Mouse (Mus musculus) monocyte, adult 2 months (primary cell): ENCODE results near the gene Ndufc2.

ENCODE experiments used
- DNase-seq, 2 experiments: peaks; one replicate each; pipeline ENCODE4 v3.0.0; 2022; ENCODE audit warnings: low spot score in 2 of 2, low read depth in 1 of 2

Gene Ndufc2

DNA sequence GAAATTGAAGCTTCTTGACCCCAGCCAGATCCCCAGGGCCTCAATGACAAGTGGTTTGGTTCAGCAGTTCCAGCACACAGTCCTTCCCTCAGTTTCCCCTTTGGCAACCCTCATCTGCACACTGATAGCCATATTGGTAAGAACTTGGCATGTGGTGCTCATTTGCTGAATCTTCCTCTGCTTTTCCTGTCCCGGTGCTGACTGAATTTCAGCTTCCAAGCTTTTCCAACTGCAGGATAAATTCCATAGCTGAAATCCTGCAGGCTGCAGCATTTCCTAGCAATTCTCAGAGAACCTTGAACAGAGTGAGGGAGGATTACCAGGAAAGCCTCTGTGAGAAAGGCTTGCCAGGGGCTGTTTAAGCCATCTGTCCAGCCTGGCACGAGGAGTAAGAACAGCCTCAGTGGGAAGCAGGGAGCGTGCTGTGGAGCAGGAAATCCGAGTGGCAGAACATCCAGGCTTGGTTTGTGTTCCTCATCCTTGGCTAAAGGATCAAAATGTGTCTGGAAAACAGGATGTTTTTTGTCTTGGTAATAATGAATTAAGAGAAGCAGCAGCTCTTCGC, 12.9 kb upstream of the Ndufc2 start:
- no peak for DNase-seq

GRCm38 (mm10) chr7:97387561-97388147, 12.1 kb upstream of the Ndufc2 start:
- DNase-seq: no peak

GRCm38 (mm10) chr7:97388541-97388940, 11.3 kb upstream of the Ndufc2 start:
- DNase-seq: no peak

DNA sequence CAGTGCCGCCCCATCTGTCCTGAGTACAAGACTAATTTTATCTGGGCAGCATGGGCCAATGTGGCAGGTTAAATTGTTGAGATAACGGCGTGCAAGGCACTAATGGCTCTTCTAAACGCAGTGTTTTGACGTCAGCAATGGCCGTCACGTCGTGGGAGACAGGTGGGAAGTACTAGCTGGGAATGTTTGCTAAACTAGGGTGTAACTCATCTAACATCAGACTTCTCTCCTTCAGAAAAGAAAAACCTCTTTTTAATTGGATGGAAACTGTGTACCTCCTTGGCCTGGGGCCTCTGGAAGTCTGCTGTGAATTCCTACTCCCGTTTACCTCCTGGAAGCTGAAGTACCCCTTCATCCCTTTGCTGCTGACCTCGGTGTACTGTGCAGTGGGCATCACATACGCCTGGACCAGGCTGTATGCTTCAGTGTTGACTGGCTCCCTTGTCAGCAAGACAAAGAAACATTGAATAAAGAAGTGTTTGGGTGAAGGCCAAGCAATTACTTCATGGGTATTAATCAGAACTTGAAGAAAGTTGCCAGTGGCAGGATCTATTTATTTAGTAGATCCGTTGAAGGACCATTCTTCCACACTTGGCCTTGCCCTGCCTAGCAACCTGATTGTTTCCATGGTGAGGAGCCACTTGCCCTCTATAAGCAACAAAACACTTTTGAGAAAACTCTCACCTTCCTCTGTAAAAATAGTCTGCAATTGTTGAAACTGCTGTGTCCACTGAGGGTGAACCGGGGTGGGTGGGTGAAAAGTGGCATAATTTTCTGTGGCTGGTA, 8.3 kb upstream of the Ndufc2 start:
- no peak for DNase-seq

DNA sequence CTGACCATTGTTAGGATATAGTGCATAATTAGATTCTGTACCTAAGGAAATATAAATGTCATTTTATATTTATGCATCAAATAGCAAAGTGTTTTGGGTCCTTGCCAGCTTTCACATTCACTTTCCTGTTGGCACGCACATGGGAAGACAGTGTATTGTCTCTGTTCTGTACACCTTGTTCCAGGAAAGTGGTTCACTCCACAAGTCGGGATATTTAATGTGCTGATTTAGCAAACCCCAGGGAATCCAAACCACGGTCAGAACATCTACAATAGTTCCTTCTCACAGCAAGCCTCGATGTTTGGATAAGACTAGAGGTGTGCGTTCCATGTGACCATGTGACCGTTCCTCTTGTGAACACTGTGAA, 7.7 kb upstream of the Ndufc2 start:
- DNase-seq: no peak

DNA sequence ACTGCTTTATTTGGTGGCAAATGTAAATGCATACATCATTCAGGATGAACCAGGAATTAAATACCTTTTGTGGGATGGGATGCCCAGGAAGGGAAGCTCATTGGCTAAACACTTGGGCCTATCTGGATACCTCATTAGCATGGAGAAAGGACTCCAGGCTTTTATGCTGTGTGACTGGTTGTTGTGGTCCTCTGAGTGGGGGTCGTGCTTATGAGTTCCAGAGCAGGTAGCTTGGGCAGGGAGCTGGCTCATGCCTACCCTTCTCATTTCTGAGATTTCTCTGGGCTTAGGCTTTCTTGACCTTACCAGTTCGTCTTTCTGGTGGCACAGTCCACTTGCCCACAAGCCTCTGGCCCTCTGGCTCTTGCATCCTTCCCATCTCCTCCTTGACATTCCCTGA, 5.4 kb upstream of the Ndufc2 start:
- DNase-seq: no peak

- no peak for DNase-seq
Observed at GRCm38 (mm10) chr7:97398943-97399342, 860 bp upstream of the Ndufc2 start.

GRCm38 (mm10) chr7:97407145-97407544, 7.3 kb downstream of the Ndufc2 start:
- DNase-seq: no peak

DNA sequence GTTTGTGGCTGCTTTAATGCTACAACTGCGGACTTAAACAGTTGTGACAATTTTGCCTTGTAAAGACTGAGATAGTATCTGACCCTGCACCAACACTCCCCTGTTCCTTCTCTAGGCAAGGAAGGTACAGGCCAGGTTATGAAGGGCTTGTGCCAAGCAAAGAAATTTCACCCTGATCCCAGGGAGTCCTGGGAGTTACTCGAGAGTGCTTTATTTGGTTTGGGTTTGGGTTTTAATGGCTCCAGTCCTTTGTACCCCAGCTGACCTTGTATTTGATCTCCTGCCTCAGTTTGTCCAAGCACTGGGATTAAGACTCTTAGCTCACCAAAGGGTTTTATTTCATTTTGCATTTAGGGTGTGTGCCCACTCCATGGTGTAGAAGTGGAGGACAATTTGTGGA, 11.3 kb downstream of the Ndufc2 start:
- DNase-seq: no peak

GRCm38 (mm10) chr7:97411575-97411974, 11.8 kb downstream of the Ndufc2 start:
- DNase-seq: no peak

DNA sequence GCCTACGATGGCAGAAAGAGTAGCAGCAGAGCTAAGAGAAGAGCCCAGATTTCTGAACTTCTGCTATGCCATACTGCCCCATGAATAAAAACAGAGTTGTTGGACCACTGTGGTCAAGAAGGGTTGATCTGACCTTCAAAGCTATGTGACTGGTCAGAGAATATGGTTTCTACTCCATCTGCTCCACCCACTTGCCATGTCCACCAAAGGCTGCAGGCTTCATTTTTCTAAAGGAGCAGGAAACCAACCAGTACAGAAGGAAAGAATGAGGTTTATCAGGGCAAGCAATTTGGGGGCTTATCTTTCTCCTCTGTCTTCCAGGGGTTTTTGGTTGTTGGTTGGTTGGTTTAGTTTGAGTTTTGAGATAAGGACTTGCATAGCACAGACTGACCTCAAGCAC, 14.2 kb downstream of the Ndufc2 start:
- DNase-seq: no peak

DNA sequence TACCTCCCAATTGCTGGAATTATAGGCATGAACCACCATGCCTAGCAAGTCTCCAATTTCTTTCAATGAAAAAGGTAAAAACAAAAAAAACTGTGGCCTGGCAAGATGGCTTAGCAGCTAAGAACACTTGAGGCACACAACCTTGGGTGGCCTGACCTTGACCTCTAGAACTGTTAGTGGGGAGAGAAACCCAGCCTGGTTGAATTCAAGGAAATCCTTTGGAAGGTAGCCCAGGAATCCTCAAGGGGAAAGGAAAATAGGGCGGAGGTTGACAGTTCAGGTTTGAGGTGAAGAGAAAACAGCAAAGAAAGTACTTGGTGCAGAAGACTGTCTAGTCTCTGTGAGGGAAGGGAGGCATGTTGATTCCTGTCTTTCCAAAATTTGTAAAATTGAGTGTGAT, 14.6 kb downstream of the Ndufc2 start:
- DNase-seq: no peak

DNA sequence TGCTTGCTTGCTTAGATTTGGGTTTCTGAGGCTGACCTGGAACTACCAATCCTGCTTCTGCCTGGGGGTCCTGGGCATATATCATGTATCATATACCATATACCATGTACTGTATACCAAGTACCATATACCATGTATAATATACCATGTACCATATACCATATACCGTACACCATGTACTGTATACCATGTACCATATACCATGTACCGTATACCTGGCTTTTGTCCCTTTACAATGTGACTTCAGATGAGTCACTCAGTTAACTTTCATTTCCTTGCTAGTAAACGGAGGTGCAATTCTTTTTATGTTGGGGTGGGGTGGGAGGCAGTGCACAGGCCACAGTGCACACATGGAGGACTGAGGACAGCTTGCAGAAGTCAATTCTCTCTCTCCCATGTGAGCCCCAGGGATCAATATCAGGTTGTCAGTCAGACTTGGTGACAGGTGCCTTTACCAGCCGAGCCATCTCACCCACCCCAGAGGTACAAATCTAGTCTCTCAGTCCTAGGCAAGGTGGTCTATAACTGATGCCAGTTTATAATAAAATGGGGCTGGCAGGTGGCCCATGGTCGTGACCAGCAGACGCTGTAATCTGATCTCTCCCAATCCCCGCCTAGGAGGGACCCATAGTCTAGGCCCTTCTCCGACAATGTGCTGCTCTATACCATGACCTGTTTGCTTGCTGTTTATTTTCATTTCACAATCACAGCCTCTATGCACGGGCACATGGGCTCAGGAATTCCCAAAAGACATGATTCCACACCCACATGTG, 15.3 kb downstream of the Ndufc2 start:
- no peak for DNase-seq

DNA sequence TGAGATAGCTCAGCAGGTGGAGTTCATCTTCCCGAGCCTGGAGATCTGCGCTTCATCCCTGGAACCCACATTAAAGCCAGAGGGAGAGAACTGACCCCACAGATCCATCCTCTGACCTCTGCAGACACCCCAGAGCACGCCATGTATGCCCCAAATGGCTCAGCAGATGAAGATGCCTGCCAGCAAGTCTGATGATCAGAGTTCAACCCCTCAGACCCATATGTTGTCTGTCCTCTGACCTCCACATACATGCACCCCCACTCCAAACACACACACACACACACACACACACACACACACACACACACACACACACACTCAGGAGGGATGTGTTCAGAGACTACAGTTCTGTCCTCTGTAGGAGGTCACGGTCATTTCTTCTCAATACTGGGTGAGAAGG, 16.7 kb downstream of the Ndufc2 start:
- no peak for DNase-seq

- DNase-seq: no peak
Observed at GRCm38 (mm10) chr7:97416906-97417777, 17.3 kb downstream of the Ndufc2 start, which contains the start of gene Thrsp. Gene Thrsp, minus strand, starts transcription at chr7:97417730.

DNA sequence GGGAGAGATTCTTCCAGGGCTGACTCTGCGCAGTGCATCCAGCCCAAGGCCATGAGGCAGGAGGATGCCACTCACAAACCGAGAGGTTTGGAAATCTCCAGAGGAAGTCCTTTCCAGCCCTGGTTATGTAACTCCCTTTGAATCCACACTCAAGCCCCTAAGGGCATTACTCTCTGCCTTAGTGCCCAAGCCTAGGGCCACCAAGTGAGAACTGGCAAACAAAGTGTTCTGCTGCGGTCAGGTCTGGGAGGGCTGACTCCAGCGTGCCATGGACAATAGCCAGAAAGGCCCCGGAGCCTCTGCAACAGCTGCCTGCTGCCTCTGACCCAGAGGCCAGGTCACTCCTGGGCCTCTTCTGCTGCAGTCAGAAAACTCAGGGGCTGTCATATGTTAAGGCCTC, 18.9 kb downstream of the Ndufc2 start:
- no peak for DNase-seq

DNA sequence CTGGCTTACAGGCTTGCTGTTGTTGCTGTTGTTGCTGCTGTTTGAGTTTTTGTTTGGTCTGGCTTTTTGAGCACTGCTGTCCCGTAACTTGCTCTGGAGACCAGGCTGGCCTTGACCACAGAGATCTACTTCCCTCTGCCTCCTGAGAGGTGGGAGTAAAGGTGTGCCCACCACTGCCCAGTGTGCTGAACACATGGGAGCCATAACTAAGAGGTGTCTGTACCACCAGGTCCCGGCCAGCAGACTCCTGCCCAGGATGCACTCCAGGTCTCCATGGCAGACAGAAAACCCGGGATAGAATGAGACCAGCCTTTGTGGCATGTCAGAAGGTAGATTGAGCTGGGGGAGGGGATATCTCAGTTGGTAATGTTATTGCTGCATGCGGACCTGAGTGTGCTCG, 19.4 kb downstream of the Ndufc2 start:
- no peak for DNase-seq

- DNase-seq: no peak
Observed at GRCm38 (mm10) chr7:97420406-97420805, 20.6 kb downstream of the Ndufc2 start.

DNA sequence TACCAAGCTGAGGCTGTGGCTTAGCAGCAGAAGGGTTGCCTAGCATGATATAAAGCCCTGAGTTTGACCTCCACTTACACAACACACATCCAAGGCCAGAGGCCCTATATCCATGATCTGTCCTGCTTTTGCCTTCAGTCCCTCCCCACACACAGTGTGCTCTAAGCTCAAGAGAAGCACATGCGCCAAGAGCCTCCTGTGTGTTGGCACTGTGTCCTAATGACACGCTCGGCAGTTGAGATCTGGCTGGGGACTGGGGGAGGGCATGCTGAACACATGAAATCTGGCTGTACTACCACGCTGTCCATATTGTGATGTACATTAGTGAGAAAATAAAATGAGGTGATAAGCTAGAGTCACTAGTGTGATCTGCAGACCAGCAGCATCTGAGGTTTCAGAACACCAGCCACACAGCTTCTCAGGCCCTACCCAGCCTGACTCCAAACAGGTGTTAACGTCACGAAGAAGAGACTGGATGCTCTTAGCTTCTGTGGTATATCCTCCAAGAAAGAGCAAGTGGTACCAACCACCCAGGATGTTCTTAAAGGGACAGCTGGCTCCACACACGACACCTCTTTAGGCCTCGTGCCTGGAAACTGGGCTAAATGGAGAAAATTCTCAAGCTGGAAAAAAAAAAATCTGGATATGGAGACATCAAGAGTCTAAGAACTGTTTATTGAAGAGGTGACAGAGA, 21.3 kb downstream of the Ndufc2 start:
- DNase-seq: no peak

DNA sequence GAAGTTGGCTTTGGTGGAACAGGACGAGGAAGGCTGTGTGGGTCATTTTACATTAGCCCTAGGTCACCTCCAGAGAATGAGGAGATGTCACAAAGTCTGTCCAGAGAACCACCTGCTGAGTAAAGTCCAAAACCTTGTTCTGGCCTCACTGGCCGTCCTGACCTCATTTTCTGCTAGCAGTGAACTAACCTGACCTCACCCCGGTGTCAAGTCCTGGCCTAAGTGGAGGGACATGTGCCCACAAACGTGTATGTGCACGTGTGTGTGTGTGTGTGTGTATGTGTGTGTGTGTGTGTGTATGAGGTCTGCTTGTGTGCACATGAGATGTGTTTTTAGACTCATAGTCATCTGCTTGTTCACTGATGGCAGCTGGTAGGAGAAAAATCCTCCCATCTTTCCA, 24.0 kb downstream of the Ndufc2 start:
- DNase-seq: no peak
